Mouse (Mus musculus): ENCODE results near the gene Srgap2. TPM values are rescaled to one million over a fixed set of nuclear protein-coding genes. Genes with fewer than 3 reads are reported as not detected.

The Srgap2 gene
- 17.2 TPM for polyA plus RNA-seq (2014; fragmentation: Illumina TruSeq; extraction: RNeasy Lipid Tissue Mini Kit (QIAGEN cat#74804); ENCODE audit: insufficient read depth, low read depth, low replicate concordance)

DNA sequence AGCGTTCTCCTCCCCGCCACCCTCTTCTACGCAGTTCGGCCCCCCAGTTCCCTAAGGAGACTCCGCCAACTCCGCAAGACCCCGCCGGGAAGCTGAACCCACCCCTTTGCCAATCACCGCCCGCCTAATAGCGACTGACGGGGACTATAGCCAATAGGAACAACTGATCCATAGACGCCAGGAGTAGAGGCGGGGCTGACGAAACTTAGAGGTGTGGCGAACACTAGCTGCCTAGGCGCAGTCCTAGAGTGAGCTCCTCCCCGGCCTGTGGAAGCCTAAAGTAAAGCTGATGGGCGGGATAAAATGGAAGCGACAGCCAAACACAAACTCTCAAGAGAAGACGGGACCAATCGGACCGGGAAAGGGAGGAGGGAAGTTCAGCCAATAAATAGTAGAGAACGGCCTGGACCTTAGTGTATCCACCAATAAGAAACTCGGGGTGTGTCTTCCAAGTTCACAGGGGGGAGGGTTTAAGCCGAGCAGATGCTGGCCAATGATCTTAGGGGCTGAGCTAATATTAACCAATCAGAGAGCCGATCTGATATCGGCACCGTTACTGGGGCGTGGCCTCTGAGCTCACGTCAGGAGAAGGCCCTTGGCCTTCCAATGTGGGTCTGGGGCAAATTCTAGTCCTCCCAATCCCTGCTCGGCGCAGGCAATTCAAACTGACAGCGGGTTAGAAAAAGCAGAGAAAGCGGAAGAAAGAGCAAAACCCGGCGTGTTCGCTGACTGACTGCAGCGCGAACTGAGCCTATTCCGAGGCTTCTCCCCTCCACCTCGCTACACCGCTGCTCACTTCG, at the start of gene Srgap2, which contains the start of gene Fam72a:
Gene Srgap2, minus strand, starts transcription at position 72 of the 800 bp plus-strand sequence.
Gene Fam72a, plus strand, starts transcription at position 623 of the 800 bp plus-strand sequence.

DNA sequence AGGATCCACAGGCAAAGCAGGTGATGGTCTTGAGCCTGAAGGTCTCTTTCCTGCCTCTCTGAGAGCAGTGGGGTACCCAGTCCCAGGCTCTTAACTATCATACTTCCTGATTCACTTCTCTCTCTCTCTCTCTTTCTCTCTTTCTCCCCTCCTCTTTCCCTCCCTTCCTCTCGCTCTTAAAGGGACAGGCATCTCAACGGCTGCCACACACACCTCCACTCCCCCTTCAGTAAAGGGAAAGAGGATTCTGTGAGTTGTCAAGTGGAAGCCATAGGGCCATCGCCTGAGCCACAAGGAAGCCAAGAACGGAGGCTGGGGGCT, 247.7 kb downstream of the Srgap2 start, which contains the start of gene Ikbke:
Gene Ikbke, minus strand, starts transcription at position 151 of the 321 bp plus-strand sequence.

DNA sequence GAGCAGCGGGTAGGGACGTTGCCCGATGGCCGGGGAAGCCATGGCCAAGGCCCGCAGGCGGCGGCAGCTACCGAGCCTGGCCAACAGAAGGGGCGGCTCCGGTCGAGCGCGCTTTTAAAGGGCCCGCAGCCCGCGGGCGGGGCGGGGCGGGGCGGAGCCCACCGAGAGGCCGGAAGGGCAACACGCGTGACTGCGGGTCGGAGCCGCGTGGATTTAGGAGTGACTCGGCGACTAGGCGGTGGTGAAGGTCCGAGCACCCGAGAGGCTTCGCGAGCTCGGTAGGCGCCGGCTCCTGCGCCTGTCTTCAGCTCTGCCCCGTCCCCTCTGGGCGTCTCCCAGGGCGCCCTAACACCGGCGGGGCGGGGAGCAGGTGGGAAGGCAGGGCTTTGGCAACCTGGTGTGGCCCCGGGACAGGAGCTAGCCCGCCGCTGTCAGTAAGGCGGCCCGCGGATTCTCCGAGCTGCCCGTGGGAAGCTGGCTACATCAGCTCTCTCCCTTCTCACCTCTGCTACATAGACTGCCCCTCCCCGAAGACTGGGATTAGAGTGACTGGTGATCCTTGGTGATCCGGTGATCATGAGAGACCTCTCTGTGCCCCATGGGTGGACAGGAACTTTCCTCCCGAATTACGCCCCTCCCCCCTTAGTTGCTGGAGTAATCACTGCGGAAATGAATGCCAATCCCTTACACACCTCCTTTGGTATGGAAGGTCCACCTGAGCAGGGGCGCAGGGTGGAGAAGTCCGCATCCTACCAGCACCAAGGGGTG, 281.9 kb downstream of the Srgap2 start, which contains the start of gene Rassf5:
Gene Rassf5, minus strand, starts transcription at position 170 of the 768 bp plus-strand sequence.

Other genes starting within 250 kb of the Srgap2 start
- 4.0 TPM for gene Ikbke, start 247.7 kb downstream of the Srgap2 start, polyA plus RNA-seq (2014; fragmentation: Illumina TruSeq; extraction: RNeasy Lipid Tissue Mini Kit (QIAGEN cat#74804); ENCODE audit: insufficient read depth, low read depth, low replicate concordance)
- 1.8 TPM for gene Fam72a, start 551 bp upstream of the Srgap2 start, polyA plus RNA-seq (2014; fragmentation: Illumina TruSeq; extraction: RNeasy Lipid Tissue Mini Kit (QIAGEN cat#74804); ENCODE audit: insufficient read depth, low read depth, low replicate concordance)
- gene Avpr1b, start 71.9 kb upstream of the Srgap2 start, polyA plus RNA-seq (2014; fragmentation: Illumina TruSeq; extraction: RNeasy Lipid Tissue Mini Kit (QIAGEN cat#74804); ENCODE audit: insufficient read depth, low read depth, low replicate concordance), result not detected
- gene Ctse, start 111.0 kb upstream of the Srgap2 start, polyA plus RNA-seq (2014; fragmentation: Illumina TruSeq; extraction: RNeasy Lipid Tissue Mini Kit (QIAGEN cat#74804); ENCODE audit: insufficient read depth, low read depth, low replicate concordance), result 0.24 TPM
- gene Rab7b, start 161.3 kb upstream of the Srgap2 start, polyA plus RNA-seq (2014; fragmentation: Illumina TruSeq; extraction: RNeasy Lipid Tissue Mini Kit (QIAGEN cat#74804); ENCODE audit: insufficient read depth, low read depth, low replicate concordance), result 7.0 TPM
- gene Slc26a9, start 216.7 kb upstream of the Srgap2 start, polyA plus RNA-seq (2014; fragmentation: Illumina TruSeq; extraction: RNeasy Lipid Tissue Mini Kit (QIAGEN cat#74804); ENCODE audit: insufficient read depth, low read depth, low replicate concordance), result 8.1 TPM

Measured in lung, adult 10 weeks (tissue).